Mouse (Mus musculus): ENCODE results near the gene Rhox4f.
"Not testable (repeated sequence)": the region's sequence is repeated elsewhere in the genome, so short reads cannot be mapped to it uniquely, and the experiment has no call there.

Rhox4f gene

DNA sequence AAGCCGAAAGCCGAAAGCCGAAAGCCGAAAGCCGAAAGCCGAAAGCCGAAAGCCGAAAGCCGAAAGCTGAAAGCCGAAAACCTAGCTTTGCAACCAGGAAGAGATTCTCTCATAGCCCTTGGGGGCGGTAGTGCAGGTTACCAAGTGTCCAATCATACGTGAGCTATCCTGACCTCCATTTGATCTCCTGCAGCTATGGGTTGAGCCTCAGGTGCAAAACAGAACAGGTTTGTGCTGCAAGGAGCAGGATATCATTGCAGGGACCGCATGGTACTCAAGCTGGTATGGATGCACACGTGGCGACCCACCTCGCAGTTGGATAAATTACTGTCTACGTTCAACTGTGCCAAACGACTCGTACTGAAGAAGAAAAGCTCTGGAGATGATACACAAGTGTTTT lies at the start of gene Rhox4f:
Gene Rhox4f, minus strand, starts transcription at position 101 of the 400 bp plus-strand sequence.
- not testable (repeated sequence) for DNase-seq

DNA sequence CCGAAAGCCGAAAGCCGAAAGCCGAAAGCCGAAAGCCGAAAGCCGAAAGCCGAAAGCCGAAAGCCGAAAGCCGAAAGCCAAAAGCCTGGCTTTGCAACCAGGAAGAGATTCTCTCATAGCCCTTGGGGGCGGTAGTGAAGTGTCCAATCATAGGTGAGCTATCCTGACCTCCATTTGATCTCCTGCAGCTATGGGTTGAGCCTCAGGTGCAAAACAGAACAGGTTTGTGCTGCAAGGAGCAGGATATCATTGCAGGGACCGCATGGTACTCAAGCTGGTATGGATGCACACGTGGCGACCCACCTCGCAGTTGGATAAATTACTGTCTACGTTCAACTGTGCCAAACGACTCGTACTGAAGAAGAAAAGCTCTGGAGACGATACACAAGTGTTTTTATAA lies 43.7 kb upstream of the Rhox4f start, which contains the start of gene Rhox4g:
Gene Rhox4g, minus strand, starts transcription at position 101 of the 400 bp plus-strand sequence.
- not testable (repeated sequence) for DNase-seq

DNA sequence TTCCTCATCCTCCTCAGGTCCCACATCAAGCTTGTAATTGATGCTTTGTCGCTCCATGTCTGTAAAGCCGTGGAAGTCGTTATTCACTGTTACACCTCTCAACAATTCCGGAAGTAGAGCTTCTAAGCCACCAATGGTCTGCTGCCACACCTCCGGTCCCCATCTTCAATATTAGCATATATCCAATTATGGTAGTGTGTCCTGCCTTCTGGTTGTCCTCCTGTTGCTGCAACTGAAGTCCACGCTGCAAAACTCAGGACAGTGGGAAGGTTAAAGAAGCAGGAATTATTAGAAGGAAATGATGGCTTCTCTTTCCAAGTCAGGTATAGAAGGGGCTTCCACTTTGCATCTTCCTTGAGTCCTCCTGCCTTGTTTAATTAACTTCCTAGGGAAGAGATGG lies 35.9 kb upstream of the Rhox4f start, which contains the start of gene Rhox2g:
Gene Rhox2g, minus strand, starts transcription at position 101 of the 400 bp plus-strand sequence.
- not testable (repeated sequence) for DNase-seq

- DNase-seq: not testable (repeated sequence)
These were observed 21.0 kb upstream of the Rhox4f start, which contains the start of gene Rhox3g for GRCm38 (mm10) chrX:37628512-37628911. Rhox3g (minus strand) TSS chrX:37628612.

- DNase-seq: not testable (repeated sequence)
These were observed 26.8 kb downstream of the Rhox4f start, which contains the start of gene Rhox3f for GRCm38 (mm10) chrX:37580692-37581091. Rhox3f (plus strand) TSS chrX:37580992.

DNA sequence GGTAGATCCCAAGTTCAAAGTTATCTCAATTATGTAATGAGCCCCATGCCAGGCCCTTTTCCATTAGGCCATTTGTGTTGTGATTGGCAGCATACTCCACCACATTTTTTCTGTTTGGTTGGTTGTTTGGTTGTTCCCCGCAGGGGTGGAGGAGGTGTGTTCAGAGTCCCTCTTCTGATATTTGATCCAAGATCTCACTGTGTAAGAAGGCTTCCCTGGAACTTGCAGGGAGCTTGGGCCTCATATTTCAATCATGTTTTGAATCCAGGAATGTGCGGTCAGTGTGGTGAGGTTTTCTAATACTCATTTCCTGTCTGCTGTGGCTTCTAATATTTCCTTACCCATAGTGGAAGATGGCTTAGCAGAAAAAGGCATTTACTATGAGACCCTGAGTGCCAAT lies 34.9 kb downstream of the Rhox4f start:
- not testable (repeated sequence) for DNase-seq

DNA sequence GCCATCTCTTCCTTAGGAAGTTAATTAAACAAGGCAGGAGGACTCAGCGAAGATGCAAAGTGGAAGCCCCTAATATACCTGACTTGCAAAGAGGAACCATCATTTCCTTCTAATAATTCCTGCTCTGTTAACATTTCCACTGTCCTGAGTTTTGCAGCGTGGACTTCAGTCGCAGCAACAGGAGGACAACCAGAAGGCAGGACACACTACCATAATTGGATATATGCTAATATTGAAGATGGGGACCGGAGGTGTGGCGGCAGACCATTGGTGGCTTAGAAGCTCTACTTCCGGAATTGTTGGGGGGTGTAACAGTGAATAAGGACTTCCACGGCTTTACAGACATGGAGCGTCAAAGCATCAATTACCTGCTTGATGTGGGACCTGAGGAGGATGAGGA lies 36.4 kb downstream of the Rhox4f start, which contains the start of gene Rhox2f:
Gene Rhox2f, plus strand, starts transcription at position 301 of the 400 bp plus-strand sequence.
- not testable (repeated sequence) for DNase-seq

DNA sequence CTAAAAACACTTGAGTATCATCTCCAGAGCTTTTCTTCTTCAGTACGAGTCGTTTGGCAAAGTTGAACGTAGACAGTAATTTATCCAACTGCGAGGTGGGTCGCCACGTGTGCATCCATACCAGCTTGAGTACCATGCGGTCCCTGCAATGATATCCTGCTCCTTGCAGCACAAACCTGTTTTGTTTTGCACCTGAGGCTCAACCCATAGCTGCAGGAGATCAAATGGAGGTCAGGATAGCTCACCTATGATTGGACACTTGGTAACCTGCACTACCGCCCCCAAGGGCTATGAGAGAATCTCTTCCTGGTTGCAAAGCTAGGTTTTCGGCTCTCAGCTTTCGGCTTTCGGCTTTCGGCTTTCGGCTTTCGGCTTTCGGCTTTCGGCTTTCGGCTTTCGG lies 50.4 kb downstream of the Rhox4f start, which contains the start of gene Rhox4e:
Gene Rhox4e, plus strand, starts transcription at position 301 of the 400 bp plus-strand sequence.
- DNase-seq: not testable (repeated sequence)

Data from cerebellum, adult 11-12 months (tissue).